12 mouse cellular contexts compared by ENCODE assay signal in genomic region chr5:136806379-136807056, GRCm38 (mm10).
DNase-seq lines count a peak whose midpoint lies in the region; ATAC-seq lines count a peak whose summit lies in the region.
"Had no signal": no experiment of that assay in that cellular context is flagged by ENCODE, and none has a peak within 500 bp of the region (broad histone marks: within the 10 kb centered on the region; RNA-seq: fewer than 3 reads in every experiment).

No protein-coding gene starts in this region.

- ATAC-seq in kidney, embryonic 14.5 days (ENCODE audit: low FRiP score, low TSS enrichment), result no peak
- ATAC-seq in embryonic facial prominence, embryonic 11.5 days (replicated peaks; ENCODE audit: insufficient number of reproducible peaks, low FRiP score, low TSS enrichment, low read depth), result no peak
- no peak for ATAC-seq in embryonic facial prominence, embryonic 14.5 days (ENCODE audit: low read depth)
- no peak for ATAC-seq in limb, embryonic 13.5 days (ENCODE audit: low FRiP score, low read depth)
- ATAC-seq: CD4-positive, CD25-positive, alpha-beta regulatory T cell, adult 4 months had no signal

- no peaks in the 10 kb centered on the region for H3K27me3 ChIP-seq in kidney, embryonic 14.5 days (ENCODE audit: control insufficient read depth, insufficient read depth, low read length)
- H3K27me3 ChIP-seq in embryonic facial prominence, embryonic 11.5 days (ENCODE audit: control insufficient read depth, insufficient read depth, low read length), result no peaks in the 10 kb centered on the region
- no peaks in the 10 kb centered on the region for H3K27me3 ChIP-seq in embryonic facial prominence, embryonic 14.5 days (replicated peaks; ENCODE audit: control insufficient read depth, insufficient read depth, low read length)
- H3K27me3 ChIP-seq in limb, embryonic 13.5 days, result no peaks in the 10 kb centered on the region

- peaks cover 38% of the 10 kb centered on the region for H3K4me1 ChIP-seq in kidney, embryonic 14.5 days (ENCODE audit: control insufficient read depth, insufficient read depth, low read length)
- peaks cover 24% of the 10 kb centered on the region for H3K4me1 ChIP-seq in embryonic facial prominence, embryonic 11.5 days (ENCODE audit: control insufficient read depth, insufficient read depth, low read length)
- peaks cover 57% of the 10 kb centered on the region for H3K4me1 ChIP-seq in embryonic facial prominence, embryonic 14.5 days (ENCODE audit: control insufficient read depth, insufficient read depth, low read length)
- H3K4me1 ChIP-seq in limb, embryonic 13.5 days, result peaks cover 79% of the 10 kb centered on the region
- H3K4me1 ChIP-seq: megakaryocyte, embryonic 14.5 days had no signal

- H3K9me3 ChIP-seq in kidney, embryonic 14.5 days (ENCODE audit: control insufficient read depth, low read length), result no peaks in the 10 kb centered on the region
- no peaks in the 10 kb centered on the region for H3K9me3 ChIP-seq in embryonic facial prominence, embryonic 11.5 days (replicated peaks; ENCODE audit: control insufficient read depth, low read length)
- no peaks in the 10 kb centered on the region for H3K9me3 ChIP-seq in embryonic facial prominence, embryonic 14.5 days (ENCODE audit: control insufficient read depth, low read length)
- no peaks in the 10 kb centered on the region for H3K9me3 ChIP-seq in limb, embryonic 13.5 days
- H3K9me3 ChIP-seq: megakaryocyte, embryonic 14.5 days had no signal

- WGBS in kidney, embryonic 14.5 days, result 52% methylated on average over 16 of the region's 16 CpGs
- WGBS in embryonic facial prominence, embryonic 11.5 days, result 60% methylated on average over 16 of the region's 16 CpGs
- 27% methylated on average over 16 of the region's 16 CpGs for WGBS in embryonic facial prominence, embryonic 14.5 days
- WGBS in limb, embryonic 13.5 days, result 24% methylated on average over 16 of the region's 16 CpGs

- DNase-seq in kidney, adult 11 months, result peak; percentile 7
- no peak for DNase-seq in embryonic facial prominence, embryonic 11.5 days (ENCODE audit: low spot score)
- peak; percentile 68 for DNase-seq in embryonic facial prominence, embryonic 14.5 days (ENCODE audit: low spot score)
- no peak for DNase-seq in ovary, postnatal 14 days (ENCODE audit: low spot score)
- no peak for DNase-seq in testis, postnatal 10 days (ENCODE audit: low spot score)
- DNase-seq: adrenal gland, postnatal 25 days; cerebellum, postnatal 10 days; liver had no signal

- H3K9ac ChIP-seq in kidney, embryonic 14.5 days (ENCODE audit: low read depth, low read length), result no peak overlapping the region
- H3K9ac ChIP-seq in embryonic facial prominence, embryonic 11.5 days (replicated peaks; ENCODE audit: low read length), result no peak overlapping the region
- no peak overlapping the region for H3K9ac ChIP-seq in embryonic facial prominence, embryonic 14.5 days (ENCODE audit: low read depth, low read length)
- no peak overlapping the region for H3K9ac ChIP-seq in limb, embryonic 13.5 days

- H3K36me3 ChIP-seq in kidney, embryonic 14.5 days (ENCODE audit: control insufficient read depth, insufficient read depth, low read length), result no peaks in the 10 kb centered on the region
- no peaks in the 10 kb centered on the region for H3K36me3 ChIP-seq in embryonic facial prominence, embryonic 11.5 days (replicated peaks; ENCODE audit: control insufficient read depth, insufficient read depth, low read depth, low read length)
- no peaks in the 10 kb centered on the region for H3K36me3 ChIP-seq in embryonic facial prominence, embryonic 14.5 days (ENCODE audit: control insufficient read depth, insufficient read depth, low read length)
- no peaks in the 10 kb centered on the region for H3K36me3 ChIP-seq in limb, embryonic 13.5 days

- H3K4me3 ChIP-seq in kidney, embryonic 14.5 days (ENCODE audit: low read length), result no peak overlapping the region
- no peak overlapping the region for H3K4me3 ChIP-seq in embryonic facial prominence, embryonic 11.5 days (ENCODE audit: low read depth, low read length)
- H3K4me3 ChIP-seq in embryonic facial prominence, embryonic 14.5 days (ENCODE audit: low read depth, low read length), result no peak overlapping the region
- H3K4me3 ChIP-seq in limb, embryonic 13.5 days, result no peak overlapping the region
- H3K4me3 ChIP-seq: megakaryocyte, embryonic 14.5 days had no signal

- no peak overlapping the region for H3K27ac ChIP-seq in kidney, embryonic 14.5 days (ENCODE audit: low read depth, low read length)
- H3K27ac ChIP-seq in embryonic facial prominence, embryonic 11.5 days (replicated peaks; ENCODE audit: low read depth, low read length), result 0 out of 2 replicates have a peak overlapping the region, but pooled peaks have one; percentile 15
- peak overlapping the region; percentile 74 for H3K27ac ChIP-seq in embryonic facial prominence, embryonic 14.5 days (replicated peaks; ENCODE audit: low read depth, low read length)
- peak overlapping the region; percentile 58 for H3K27ac ChIP-seq in limb, embryonic 13.5 days

- no peak overlapping the region for H3K4me2 ChIP-seq in kidney, embryonic 14.5 days (replicated peaks; ENCODE audit: low read depth, low read length)
- H3K4me2 ChIP-seq in embryonic facial prominence, embryonic 11.5 days (ENCODE audit: low read depth, low read length), result no peak overlapping the region
- peak overlapping the region; percentile 5; the same call in 1 of the 2 replicates for H3K4me2 ChIP-seq in embryonic facial prominence, embryonic 14.5 days (ENCODE audit: low read depth, low read length)
- no peak overlapping the region for H3K4me2 ChIP-seq in limb, embryonic 13.5 days (replicated peaks)

Comparison
In these comparisons a context has a peak if more than half of its experiments do, and no peak if none do; other contexts are left out.
1. DNase-seq: peak in kidney, adult 11 months (single experiment) and embryonic facial prominence, embryonic 14.5 days (single experiment); none in embryonic facial prominence, embryonic 11.5 days (single experiment), ovary, postnatal 14 days (single experiment) and testis, postnatal 10 days (single experiment).